Mouse (Mus musculus): ENCODE measurements around the gene Krt42. TPM values are rescaled to one million over a fixed set of nuclear protein-coding genes. Genes with fewer than 3 reads are reported as not detected.
"Not testable (repeated sequence)": the region's sequence is repeated elsewhere in the genome, so short reads cannot be mapped to it uniquely, and the experiment has no call there.

Krt42 gene
- polyA plus RNA-seq (2016; fragmentation: Nextera tagmentation; extraction: Ambion mirVana), result 0.21 TPM in 1 of 2 replicates, not detected in the other

- no peak for DNase-seq (ENCODE audit: low spot score)
- no peaks in the 10 kb centered on the region for H3K9me3 ChIP-seq (replicated peaks)
- no peaks in the 10 kb centered on the region for H3K27me3 ChIP-seq (ENCODE audit: low read depth, poor library complexity, severe bottlenecking)
These were observed at the start of gene Krt42 for GRCm38 (mm10) chr11:100269821-100270332. Gene Krt42 (minus strand): TSS chr11:100269871.

GRCm38 (mm10) chr11:100318529-100319451 is 49.1 kb upstream of the Krt42 start:
- H3K27me3 ChIP-seq (ENCODE audit: low read depth, poor library complexity, severe bottlenecking), result no peaks in the 10 kb centered on the region
- no peaks in the 10 kb centered on the region for H3K9me3 ChIP-seq (replicated peaks)
- H3K4me1 ChIP-seq, result peaks cover 8% of the 10 kb centered on the region; the same call in 1 of the 2 replicates
- DNase-seq (ENCODE audit: low spot score), result no peak
- H3K27ac ChIP-seq, result peak overlapping the region; percentile 99
- WGBS, result 85% methylated on average over 10 of the region's 10 CpGs
- H3K4me3 ChIP-seq, result peak overlapping the region; percentile 95
- peaks cover 24% of the 10 kb centered on the region for H3K36me3 ChIP-seq

More at GRCm38 (mm10) chr11:100269821-100270332, at the start of gene Krt42:
- Histone ChIP-seq H3K27ac (no peak within 1 kb of the TSS), H3K4me3 (no peak within 1 kb of the TSS), H3K4me1 (peaks cover 9% of the 10 kb centered on the region), H3K36me3 (no peaks in the 10 kb centered on the region)
- 81% methylated on average over 7 of the region's 7 CpGs for WGBS

- no peak for DNase-seq (ENCODE audit: low spot score)
- H3K4me1 ChIP-seq, result peaks cover 8% of the 10 kb centered on the region; the same call in 1 of the 2 replicates
- H3K4me3 ChIP-seq, result no peak overlapping the region
- H3K27me3 ChIP-seq (ENCODE audit: low read depth, poor library complexity, severe bottlenecking), result no peaks in the 10 kb centered on the region
- H3K9me3 ChIP-seq (replicated peaks), result no peaks in the 10 kb centered on the region
- 49% methylated on average over 6 of the region's 6 CpGs for WGBS
- H3K27ac ChIP-seq, result no peak overlapping the region
- peaks cover 24% of the 10 kb centered on the region for H3K36me3 ChIP-seq
These were observed 48.2 kb upstream of the Krt42 start for GRCm38 (mm10) chr11:100317826-100318380.

- Histone ChIP-seq H3K9me3 (replicated peaks) (no peaks in the 10 kb centered on the region), H3K27me3 (ENCODE audit: low read depth, poor library complexity, severe bottlenecking) (no peaks in the 10 kb centered on the region), H3K4me3 (no peak overlapping the region), H3K27ac (no peak overlapping the region), H3K36me3 (peaks cover 1% of the 10 kb centered on the region; the same call in 1 of the 2 replicates), H3K4me1 (peaks cover 8% of the 10 kb centered on the region; the same call in 1 of the 2 replicates)
- whole genome bisulfite sequencing, result 87% methylated on average over 5 of the region's 5 CpGs
- DNase-seq (ENCODE audit: low spot score), result no peak
These were observed 45.8 kb upstream of the Krt42 start for GRCm38 (mm10) chr11:100315439-100315838.

GRCm38 (mm10) chr11:100313424-100313823 is 43.8 kb upstream of the Krt42 start:
- H3K27me3 ChIP-seq (ENCODE audit: low read depth, poor library complexity, severe bottlenecking), result no peaks in the 10 kb centered on the region
- peaks cover 4% of the 10 kb centered on the region; the same call in 1 of the 2 replicates for H3K4me1 ChIP-seq
- no peak overlapping the region for H3K27ac ChIP-seq
- no peaks in the 10 kb centered on the region for H3K9me3 ChIP-seq (replicated peaks)
- H3K36me3 ChIP-seq, result no peaks in the 10 kb centered on the region
- 90% methylated on average over 6 of the region's 6 CpGs for WGBS
- no peak overlapping the region for H3K4me3 ChIP-seq
- no peak for DNase-seq (ENCODE audit: low spot score)

- Histone ChIP-seq H3K27ac (no peak overlapping the region), H3K4me3 (no peak overlapping the region), H3K4me1 (peaks cover 4% of the 10 kb centered on the region; the same call in 1 of the 2 replicates), H3K27me3 (ENCODE audit: low read depth, poor library complexity, severe bottlenecking) (no peaks in the 10 kb centered on the region), H3K9me3 (replicated peaks) (no peaks in the 10 kb centered on the region), H3K36me3 (no peaks in the 10 kb centered on the region)
- no peak for DNase-seq (ENCODE audit: low spot score)
- 42% methylated on average over 5 of the region's 5 CpGs for WGBS
These were observed 42.5 kb upstream of the Krt42 start for GRCm38 (mm10) chr11:100312096-100312679.

GRCm38 (mm10) chr11:100311656-100312055 is 42.0 kb upstream of the Krt42 start:
- Histone ChIP-seq H3K4me1 (peaks cover 4% of the 10 kb centered on the region; the same call in 1 of the 2 replicates), H3K9me3 (replicated peaks) (no peaks in the 10 kb centered on the region), H3K27me3 (ENCODE audit: low read depth, poor library complexity, severe bottlenecking) (no peaks in the 10 kb centered on the region), H3K27ac (no peak overlapping the region), H3K4me3 (no peak overlapping the region), H3K36me3 (no peaks in the 10 kb centered on the region)
- WGBS, result 73% methylated on average over 1 of the region's 1 CpGs
- DNase-seq (ENCODE audit: low spot score), result no peak

- not testable (repeated sequence) for H3K9me3 ChIP-seq (replicated peaks); H3K36me3 ChIP-seq; H3K27ac ChIP-seq; H3K4me3 ChIP-seq; DNase-seq (ENCODE audit: low spot score); H3K27me3 ChIP-seq (ENCODE audit: low read depth, poor library complexity, severe bottlenecking); H3K4me1 ChIP-seq
- 97% methylated on average over 5 of the region's 6 CpGs for WGBS
These were observed 39.0 kb upstream of the Krt42 start for GRCm38 (mm10) chr11:100308672-100309071.

GRCm38 (mm10) chr11:100307900-100308299 is 38.2 kb upstream of the Krt42 start:
- no peaks in the 10 kb centered on the region for H3K27me3 ChIP-seq (ENCODE audit: low read depth, poor library complexity, severe bottlenecking)
- no peak overlapping the region for H3K4me3 ChIP-seq
- DNase-seq (ENCODE audit: low spot score), result no peak
- no peak overlapping the region for H3K27ac ChIP-seq
- no peaks in the 10 kb centered on the region for H3K36me3 ChIP-seq
- 91% methylated on average over 5 of the region's 5 CpGs for WGBS
- peaks cover 4% of the 10 kb centered on the region; the same call in 1 of the 2 replicates for H3K4me1 ChIP-seq
- H3K9me3 ChIP-seq (replicated peaks), result no peaks in the 10 kb centered on the region

GRCm38 (mm10) chr11:100301292-100301691 is 31.6 kb upstream of the Krt42 start:
- Histone ChIP-seq H3K36me3 (no peaks in the 10 kb centered on the region), H3K9me3 (replicated peaks) (no peaks in the 10 kb centered on the region), H3K4me1 (peaks cover 5% of the 10 kb centered on the region), H3K27ac (no peak overlapping the region), H3K4me3 (no peak overlapping the region), H3K27me3 (ENCODE audit: low read depth, poor library complexity, severe bottlenecking) (no peaks in the 10 kb centered on the region)
- DNase-seq (ENCODE audit: low spot score), result no peak
- 87% methylated on average over 5 of the region's 5 CpGs for WGBS

GRCm38 (mm10) chr11:100300293-100300692 is 30.6 kb upstream of the Krt42 start:
- Histone ChIP-seq H3K27me3 (ENCODE audit: low read depth, poor library complexity, severe bottlenecking) (no peaks in the 10 kb centered on the region), H3K27ac (no peak overlapping the region), H3K4me1 (peaks cover 5% of the 10 kb centered on the region), H3K4me3 (no peak overlapping the region), H3K36me3 (no peaks in the 10 kb centered on the region), H3K9me3 (replicated peaks) (no peaks in the 10 kb centered on the region)
- peak; percentile 89 for DNase-seq (ENCODE audit: low spot score)
- WGBS, result 13% methylated on average over 5 of the region's 5 CpGs

GRCm38 (mm10) chr11:100298274-100299036 is 28.8 kb upstream of the Krt42 start:
- Histone ChIP-seq H3K4me3 (peak overlapping the region; percentile 33), H3K9me3 (replicated peaks) (no peaks in the 10 kb centered on the region), H3K27me3 (ENCODE audit: low read depth, poor library complexity, severe bottlenecking) (no peaks in the 10 kb centered on the region), H3K27ac (no peak overlapping the region), H3K4me1 (peaks cover 8% of the 10 kb centered on the region), H3K36me3 (no peaks in the 10 kb centered on the region)
- WGBS, result 20% methylated on average over 18 of the region's 18 CpGs
- peak; percentile 89 for DNase-seq (ENCODE audit: low spot score)
